Mouse (Mus musculus): ENCODE data around the gene Kcnk5.

DNA sequence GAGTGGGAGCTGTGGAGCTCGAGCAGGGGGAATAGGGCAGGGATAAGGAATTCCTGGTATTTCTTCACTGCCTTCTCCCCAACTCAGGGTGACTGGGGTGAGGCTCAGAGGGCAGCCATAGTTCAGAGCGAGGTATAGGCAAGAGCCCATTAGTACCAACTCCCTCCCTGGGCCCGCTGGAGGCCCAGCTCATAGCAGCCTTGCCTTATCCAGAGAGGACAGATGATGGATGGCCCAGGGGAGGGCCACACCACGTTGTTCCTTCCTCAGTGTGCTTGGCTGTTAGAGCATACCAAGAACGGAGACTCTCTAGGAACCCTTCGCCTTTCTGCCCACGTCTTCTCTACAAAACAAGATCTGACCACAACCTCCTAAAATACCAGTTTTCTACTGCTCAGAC is 27.4 kb downstream of the Kcnk5 start:
- TF ChIP-seq POLR2A (IDR thresholded peaks at IDR 0.05; ENCODE audit: low read depth, low read length) (no peak), CTCF (IDR thresholded peaks at IDR 0.05; ENCODE audit: extremely low read depth, insufficient read length, insufficient replicate concordance, low read depth, low read length) (no peak)

Data from small intestine, adult 2 months (tissue).